Mouse (Mus musculus) liver, embryonic 16.5 days (tissue): Measurements from ENCODE around the gene Oas2. TPM values are rescaled to one million over a fixed set of nuclear protein-coding genes. Genes with fewer than 3 reads are reported as not detected.

ENCODE experiments used
- ATAC-seq: fragments of 200-750 bp; cut with Nextera tagmentation; 2 replicates; pipeline ENCODE4 v1.8.0; 2017; ENCODE audit warnings: low read depth, mild to moderate bottlenecking, moderate number of reproducible peaks, moderate library complexity
- H3K27ac ChIP-seq: fragments of 300-500 bp; sonication (generic); 2 replicates; pipeline ENCODE4 v1.5.1; 2014; ENCODE audit warnings: mild to moderate bottlenecking, low read length
- H3K27me3 ChIP-seq: fragments of 300-500 bp; sonication (generic); 2 replicates; pipeline ENCODE4 v1.6.1; 2014; ENCODE audit warnings: low read depth, low read length, mixed read lengths; ENCODE audit not compliant: control insufficient read depth, insufficient read depth
- H3K36me3 ChIP-seq: fragments of 300-500 bp; sonication (generic); 2 replicates; pipeline ENCODE4 v1.6.1; 2014; ENCODE audit warnings: mild to moderate bottlenecking; ENCODE audit not compliant: control insufficient read depth, insufficient read depth
- H3K4me1 ChIP-seq: fragments of 300-500 bp; sonication (generic); 2 replicates; pipeline ENCODE4 v1.6.1; 2014; ENCODE audit warnings: low read depth, low read length, mixed read lengths; ENCODE audit not compliant: control insufficient read depth
- H3K4me2 ChIP-seq: fragments of 300-500 bp; sonication (generic); 2 replicates; pipeline ENCODE4 v1.6.1; 2014; ENCODE audit warnings: low read depth, low read length, mixed read lengths
- H3K4me3 ChIP-seq: fragments of 300-500 bp; sonication (generic); 2 replicates; pipeline ENCODE4 v1.5.1; 2014; ENCODE audit warnings: low read depth, mild to moderate bottlenecking, low read length
- H3K9ac ChIP-seq: fragments of 300-500 bp; sonication (generic); 2 replicates; pipeline ENCODE4 v1.6.1; 2014; ENCODE audit warnings: low read depth, low read length
- H3K9me3 ChIP-seq: fragments of 300-500 bp; sonication (generic); replicated peaks from 2 replicates; pipeline ENCODE4 v1.6.1; 2016; ENCODE audit warnings: low read length; ENCODE audit not compliant: control insufficient read depth
- WGBS: fragments of 180-500 bp; shearing (Covaris S2); extraction: QIAGEN DNeasy Blood & Tissue Kit; methylation state at CpG from one replicate; pipeline ENCODE4 v1.1.7; 2014; ENCODE audit not compliant: insufficient replicate concordance; 5-methylcytosine and 5-hydroxymethylcytosine counted together
- polyA plus RNA-seq: library from polyadenylated mRNA; unstranded; fragments of >200 nt; fragmentation: Nextera tagmentation; extraction: Ambion mirVana; gene quantifications from 2 replicates; pipeline ENCODE4 v1.2.1, GENCODE M21; 2015

Gene Oas2
- polyA plus RNA-seq, 1 experiment from 2014 or later: 0.66 TPM

DNA sequence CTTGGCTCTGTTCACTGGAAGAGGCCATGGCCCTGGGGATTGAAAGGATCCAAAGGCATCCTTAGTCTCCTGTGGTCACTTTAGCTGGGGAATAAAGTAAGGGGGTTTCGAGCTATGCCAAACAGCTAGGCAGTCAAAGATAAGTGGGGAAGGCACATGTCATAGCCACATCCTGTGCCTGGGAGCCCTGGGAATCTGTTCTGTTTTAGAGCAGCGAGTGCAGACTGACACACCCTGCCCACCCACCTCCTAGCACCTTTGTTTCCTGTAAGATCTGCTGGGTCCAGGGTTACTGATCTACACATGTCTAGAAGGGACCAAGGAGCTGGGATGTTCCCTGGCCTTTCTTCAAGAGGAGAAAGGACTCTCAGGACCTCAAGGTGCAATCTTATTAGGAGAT is 29.3 kb upstream of the Oas2 start:
- no peaks in the 10 kb centered on the region for H3K36me3 ChIP-seq
- H3K9ac ChIP-seq: no peak overlapping the region
- ATAC-seq: no peak
- H3K9me3 ChIP-seq: no peaks in the 10 kb centered on the region
- no peak overlapping the region for H3K4me3 ChIP-seq
- H3K4me2 ChIP-seq: no peak overlapping the region
- 16% methylated on average over 2 of the region's 2 CpGs for WGBS
- H3K27me3 ChIP-seq: no peaks in the 10 kb centered on the region
- no peaks in the 10 kb centered on the region; the same call in 1 of the 2 replicates for H3K4me1 ChIP-seq
- H3K27ac ChIP-seq: no peak overlapping the region

DNA sequence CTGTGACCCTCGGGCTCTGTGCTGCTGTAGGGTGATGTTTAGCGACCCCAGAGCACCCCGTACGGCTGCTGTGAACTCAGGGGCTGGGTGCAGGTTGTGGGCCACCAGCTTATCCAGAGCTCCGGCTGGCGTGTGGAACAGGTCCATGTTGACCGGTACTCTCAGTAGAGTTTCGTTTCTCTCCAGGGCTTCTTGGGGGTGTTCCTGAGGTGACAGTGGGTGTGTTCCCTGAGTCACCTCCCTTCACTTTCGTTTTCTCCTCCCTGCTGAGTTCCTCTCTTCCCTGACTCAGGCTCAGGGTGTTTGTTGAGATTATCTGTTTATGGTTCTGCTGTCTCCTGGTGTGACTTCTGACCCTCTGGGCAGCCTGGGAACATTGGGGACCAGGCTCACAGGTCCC is 27.8 kb upstream of the Oas2 start, which contains the start of gene Oas3:
TSS of gene Oas3 (minus strand) at position 184 of the 400 bp plus-strand sequence.
- Histone ChIP-seq H3K4me1 (no peaks in the 10 kb centered on the region; the same call in 1 of the 2 replicates), H3K9me3 (no peaks in the 10 kb centered on the region), H3K4me3 (no peak within 1 kb of the TSS), H3K36me3 (no peaks in the 10 kb centered on the region), H3K27ac (no peak within 1 kb of the TSS), H3K4me2 (no peak within 1 kb of the TSS), H3K9ac (no peak within 1 kb of the TSS), H3K27me3 (no peaks in the 10 kb centered on the region)
- no peak for ATAC-seq
- 44% methylated on average over 9 of the region's 9 CpGs for WGBS

DNA sequence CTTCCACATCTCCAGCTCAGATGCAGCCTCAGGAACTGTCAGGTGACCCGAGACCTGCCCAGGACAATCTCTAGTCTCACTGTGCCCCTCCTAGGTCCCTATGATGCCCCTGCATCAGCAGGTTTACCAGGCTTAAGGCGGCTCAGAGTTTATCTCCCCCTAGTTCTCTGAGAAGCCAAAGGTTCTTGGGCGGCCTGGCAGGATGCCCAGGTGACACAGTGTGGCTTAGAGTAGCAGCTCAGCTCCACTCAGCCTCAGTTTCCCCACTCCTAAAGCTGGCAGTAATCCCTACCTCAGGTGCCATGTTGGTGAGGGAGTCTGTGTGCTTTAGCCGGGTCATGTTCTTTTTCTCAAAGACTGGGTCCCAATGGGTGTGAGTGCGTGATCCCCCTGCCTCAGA is 27.1 kb upstream of the Oas2 start:
- 58% methylated on average over 5 of the region's 5 CpGs for WGBS
- no peak overlapping the region for H3K4me2 ChIP-seq
- ATAC-seq: no peak
- no peaks in the 10 kb centered on the region for H3K36me3 ChIP-seq
- no peak overlapping the region for H3K27ac ChIP-seq
- no peak overlapping the region for H3K9ac ChIP-seq
- H3K9me3 ChIP-seq: no peaks in the 10 kb centered on the region
- no peaks in the 10 kb centered on the region; the same call in 1 of the 2 replicates for H3K4me1 ChIP-seq
- H3K27me3 ChIP-seq: no peaks in the 10 kb centered on the region
- H3K4me3 ChIP-seq: no peak overlapping the region

DNA sequence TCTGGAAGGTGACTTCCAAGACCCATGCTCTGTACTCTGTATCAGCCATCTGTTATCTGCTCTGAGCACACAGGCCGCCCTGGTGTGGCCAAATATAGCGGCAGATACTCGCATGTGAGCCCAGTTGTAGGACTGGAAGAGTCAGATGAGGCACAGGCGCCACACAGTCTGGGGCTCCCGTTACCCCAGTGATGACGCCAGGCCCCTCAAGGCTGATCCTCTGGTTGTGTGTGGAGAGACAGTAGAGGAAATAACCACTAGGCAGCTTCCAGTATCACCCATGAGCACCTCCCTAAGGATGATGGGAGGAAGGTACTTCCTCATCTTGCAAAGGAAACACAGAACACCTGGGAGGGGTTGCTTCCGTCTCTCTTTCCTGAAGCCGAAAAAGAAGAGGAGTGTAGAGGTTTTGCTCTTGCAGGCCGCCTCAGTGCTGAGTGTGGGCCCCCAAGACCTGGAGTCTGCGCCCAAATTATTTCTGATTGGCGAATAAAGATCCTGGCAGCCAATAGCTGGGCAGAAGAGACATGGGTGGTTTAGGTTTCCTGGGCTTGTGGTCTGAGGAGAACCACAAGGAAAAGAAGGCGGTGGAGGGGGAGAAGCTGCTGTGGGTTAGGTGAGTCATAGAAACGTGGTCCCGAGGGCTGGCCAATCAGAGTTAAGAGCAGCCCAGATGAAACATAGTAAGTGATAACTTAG is 25.8 kb upstream of the Oas2 start:
- peak; percentile 86 for ATAC-seq

DNA sequence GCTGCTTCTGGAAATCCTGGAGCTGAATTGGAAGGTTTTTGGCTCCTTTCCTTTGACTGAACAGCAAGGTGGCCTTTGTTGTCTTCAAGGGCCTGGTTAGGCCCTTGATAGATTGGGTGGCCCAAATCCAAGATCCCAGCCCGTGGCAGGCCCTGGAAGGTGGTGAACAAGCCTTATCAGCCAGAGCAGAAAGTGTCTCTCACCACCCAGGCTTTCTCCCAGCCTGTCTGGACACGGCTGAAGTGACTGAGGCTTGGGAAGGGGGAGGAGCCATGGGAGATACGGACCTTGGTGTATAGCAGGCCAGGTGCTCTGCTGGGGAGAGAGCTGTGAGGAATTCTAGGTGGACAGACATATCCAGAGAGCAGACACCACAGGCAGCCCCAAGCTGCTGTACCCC is 19.7 kb upstream of the Oas2 start:
- 44% methylated on average over 3 of the region's 3 CpGs for WGBS
- Histone ChIP-seq H3K36me3 (no peaks in the 10 kb centered on the region), H3K9ac (no peak overlapping the region), H3K9me3 (no peaks in the 10 kb centered on the region; the same call in 1 of the 2 replicates), H3K27ac (no peak overlapping the region), H3K4me2 (no peak overlapping the region), H3K4me1 (no peaks in the 10 kb centered on the region), H3K27me3 (no peaks in the 10 kb centered on the region), H3K4me3 (no peak overlapping the region)
- no peak for ATAC-seq

More for the DNA sequence above, 25.8 kb upstream of the Oas2 start:
- Histone ChIP-seq H3K9me3 (no peaks in the 10 kb centered on the region), H3K9ac (no peak overlapping the region), H3K27ac (peak overlapping the region; percentile 33; the same call in 1 of the 2 replicates), H3K4me2 (peak overlapping the region; percentile 30), H3K36me3 (no peaks in the 10 kb centered on the region), H3K27me3 (no peaks in the 10 kb centered on the region), H3K4me1 (no peaks in the 10 kb centered on the region; the same call in 1 of the 2 replicates), H3K4me3 (no peak overlapping the region)
- 15% methylated on average over 14 of the region's 14 CpGs for WGBS

DNA sequence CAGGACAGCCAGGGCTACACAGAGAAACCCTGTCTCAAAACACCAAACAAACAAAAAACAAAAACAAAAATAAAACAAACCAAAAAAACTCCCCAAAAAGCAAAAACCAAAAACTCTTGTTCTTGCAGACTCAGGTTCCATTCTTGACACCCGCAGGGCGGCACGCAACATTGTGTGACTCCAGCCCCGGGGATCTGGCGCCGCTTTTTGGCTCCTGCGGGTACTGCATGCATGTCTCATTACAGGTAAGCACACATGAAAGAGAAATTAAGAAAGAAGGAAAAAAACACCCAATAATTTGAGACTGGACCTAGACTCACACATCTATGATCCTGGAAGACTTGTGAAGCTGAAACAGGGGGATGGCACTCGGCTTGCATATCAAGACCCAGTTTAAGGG is 15.4 kb upstream of the Oas2 start:
- no peaks in the 10 kb centered on the region for H3K4me1 ChIP-seq

DNA sequence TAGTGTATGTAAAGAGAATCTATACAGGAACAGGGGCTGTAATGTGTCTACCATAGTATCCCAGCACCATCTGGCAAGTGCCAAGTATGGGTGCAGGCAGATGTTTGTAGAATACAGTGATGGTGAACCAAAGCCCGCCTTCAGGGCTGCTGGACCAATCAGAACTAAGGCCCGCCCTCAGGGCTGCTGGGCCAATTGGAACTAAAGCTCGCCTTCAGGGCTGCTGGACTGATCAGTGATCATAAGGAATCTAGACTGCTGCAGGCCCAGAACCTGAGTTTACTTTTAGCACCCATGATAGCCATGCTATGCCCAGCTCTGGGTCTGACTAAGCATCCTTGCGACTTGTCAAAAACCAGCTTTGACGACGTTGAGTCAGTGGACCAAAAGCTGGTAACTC is 12.2 kb upstream of the Oas2 start:
- no peak for ATAC-seq
- no peaks in the 10 kb centered on the region for H3K4me1 ChIP-seq
- WGBS: 33% methylated on average over 6 of the region's 6 CpGs
- no peak overlapping the region for H3K4me3 ChIP-seq
- H3K9ac ChIP-seq: no peak overlapping the region
- H3K9me3 ChIP-seq: no peaks in the 10 kb centered on the region
- H3K4me2 ChIP-seq: no peak overlapping the region
- no peaks in the 10 kb centered on the region for H3K36me3 ChIP-seq
- H3K27me3 ChIP-seq: no peaks in the 10 kb centered on the region
- H3K27ac ChIP-seq: no peak overlapping the region

More for the DNA sequence above, 15.4 kb upstream of the Oas2 start:
- WGBS: 61% methylated on average over 8 of the region's 8 CpGs
- Histone ChIP-seq H3K9me3 (no peaks in the 10 kb centered on the region; the same call in 1 of the 2 replicates), H3K4me2 (no peak overlapping the region), H3K4me3 (no peak overlapping the region), H3K36me3 (no peaks in the 10 kb centered on the region), H3K27ac (no peak overlapping the region), H3K9ac (no peak overlapping the region), H3K27me3 (no peaks in the 10 kb centered on the region)
- ATAC-seq: no peak

DNA sequence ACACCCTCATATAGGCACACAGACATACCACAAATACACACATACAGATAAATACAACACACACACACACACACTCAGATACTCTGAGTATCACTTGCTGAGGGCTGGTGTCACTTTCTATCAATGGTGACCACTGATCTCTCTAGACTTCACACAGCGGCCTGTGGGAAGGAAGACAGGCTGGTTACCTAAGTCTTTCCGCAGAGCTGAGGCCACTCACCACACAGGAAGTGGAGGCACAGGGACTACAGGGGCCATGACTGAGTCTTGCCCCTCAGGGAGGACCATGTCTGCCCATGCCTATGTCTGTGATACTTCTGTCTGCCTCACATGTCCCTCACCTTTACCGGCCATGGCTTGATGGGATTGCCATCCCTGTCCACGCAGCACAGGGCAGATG is 4.6 kb upstream of the Oas2 start:
- Histone ChIP-seq H3K27me3 (no peaks in the 10 kb centered on the region), H3K4me1 (no peaks in the 10 kb centered on the region), H3K4me3 (no peak overlapping the region), H3K9me3 (no peaks in the 10 kb centered on the region), H3K36me3 (no peaks in the 10 kb centered on the region), H3K9ac (no peak overlapping the region), H3K27ac (no peak overlapping the region), H3K4me2 (no peak overlapping the region)
- no peak for ATAC-seq
- WGBS: 52% methylated on average over 4 of the region's 4 CpGs

DNA sequence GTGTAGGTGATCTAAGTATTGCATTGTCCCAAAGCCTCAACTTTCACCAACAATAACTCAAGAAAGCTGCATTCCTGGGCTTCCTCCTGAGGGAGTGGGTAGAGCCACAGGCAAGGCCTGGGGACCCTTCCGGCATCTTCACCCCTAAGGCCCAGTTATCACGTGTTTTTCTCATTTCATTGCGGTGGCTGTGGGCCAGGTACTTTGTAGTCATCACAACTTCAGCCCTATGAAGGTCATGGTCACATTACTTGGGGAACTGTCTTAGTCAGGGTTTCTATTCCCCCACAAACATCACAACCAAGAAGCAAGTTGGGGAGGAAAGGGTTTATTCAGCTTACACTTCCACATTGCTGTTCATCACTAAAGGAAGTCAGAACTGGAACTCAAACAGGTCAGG is 3.1 kb upstream of the Oas2 start:
- Histone ChIP-seq H3K36me3 (no peaks in the 10 kb centered on the region), H3K27me3 (no peaks in the 10 kb centered on the region), H3K4me1 (no peaks in the 10 kb centered on the region), H3K9ac (no peak overlapping the region), H3K27ac (no peak overlapping the region), H3K4me2 (no peak overlapping the region), H3K9me3 (no peaks in the 10 kb centered on the region), H3K4me3 (no peak overlapping the region)
- no peak for ATAC-seq
- WGBS: 65% methylated on average over 3 of the region's 3 CpGs
